Mouse (Mus musculus): ENCODE data around the gene Naa25. TPM values are rescaled to one million over a fixed set of nuclear protein-coding genes. Genes with fewer than 3 reads are reported as not detected.

The Naa25 gene
- polyA plus RNA-seq, 1 experiment from 2014 or later = 41.8 TPM

DNA sequence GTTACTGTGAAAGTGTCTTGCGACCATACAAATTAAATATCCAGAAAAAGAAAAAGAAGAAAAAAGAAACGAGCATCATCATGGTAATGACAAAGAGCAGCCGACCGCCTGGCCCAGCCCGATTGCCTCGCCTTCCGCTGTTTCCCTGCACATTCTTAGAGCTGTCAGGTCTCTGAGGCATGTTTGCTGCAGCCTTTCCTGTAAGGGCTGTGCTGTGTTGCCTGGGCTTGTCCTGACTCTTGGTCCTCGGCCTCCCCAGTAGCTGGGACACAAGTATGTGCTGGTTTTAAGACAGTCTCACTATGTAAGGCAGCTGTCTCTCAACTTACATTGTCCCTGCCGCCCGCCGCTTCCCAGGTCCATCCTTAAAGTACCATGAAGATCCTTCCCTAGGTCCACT is 41.0 kb downstream of the Naa25 start:
- Histone ChIP-seq H3K4me2 (replicated peaks) (no peak overlapping the region), H3K4me1 (no peaks in the 10 kb centered on the region), H3K4me3 (no peak overlapping the region), H3K27me3 (no peaks in the 10 kb centered on the region), H3K27ac (no peak overlapping the region), H3K9me3 (no peaks in the 10 kb centered on the region), H3K36me3 (peaks cover 83% of the 10 kb centered on the region), H3K9ac (no peak overlapping the region)
- ATAC-seq (ENCODE audit: insufficient number of reproducible peaks, insufficient read depth, low FRiP score, low TSS enrichment) = no peak
- 91% methylated on average over 11 of the region's 11 CpGs for WGBS

DNA sequence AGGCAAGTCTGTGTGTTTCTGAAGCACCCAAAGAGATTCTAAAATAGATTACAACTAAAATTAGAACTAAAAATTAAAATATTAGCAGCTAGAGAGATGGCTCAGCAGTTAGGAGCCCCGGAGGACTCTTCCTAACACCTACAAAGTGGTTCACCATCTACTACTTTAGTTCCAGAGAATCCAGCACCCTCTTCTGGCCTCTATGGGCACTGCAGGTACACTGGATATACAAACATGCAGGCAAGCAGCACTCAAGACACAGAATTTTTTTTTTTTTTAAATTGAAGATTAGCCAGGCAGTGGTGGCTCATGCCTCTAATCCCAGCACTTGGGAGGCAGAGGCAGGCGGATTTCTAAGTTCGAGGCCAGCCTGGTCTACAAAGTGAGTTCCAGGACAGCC is 45.8 kb downstream of the Naa25 start:
- H3K27me3 ChIP-seq = no peaks in the 10 kb centered on the region
- WGBS = 89% methylated on average over 3 of the region's 3 CpGs
- ATAC-seq (ENCODE audit: insufficient number of reproducible peaks, insufficient read depth, low FRiP score, low TSS enrichment) = no peak
- H3K9ac ChIP-seq = no peak overlapping the region
- H3K4me3 ChIP-seq = no peak overlapping the region
- H3K27ac ChIP-seq = no peak overlapping the region
- H3K4me2 ChIP-seq (replicated peaks) = no peak overlapping the region
- no peaks in the 10 kb centered on the region for H3K4me1 ChIP-seq
- peaks cover 85% of the 10 kb centered on the region for H3K36me3 ChIP-seq
- H3K9me3 ChIP-seq = no peaks in the 10 kb centered on the region

DNA sequence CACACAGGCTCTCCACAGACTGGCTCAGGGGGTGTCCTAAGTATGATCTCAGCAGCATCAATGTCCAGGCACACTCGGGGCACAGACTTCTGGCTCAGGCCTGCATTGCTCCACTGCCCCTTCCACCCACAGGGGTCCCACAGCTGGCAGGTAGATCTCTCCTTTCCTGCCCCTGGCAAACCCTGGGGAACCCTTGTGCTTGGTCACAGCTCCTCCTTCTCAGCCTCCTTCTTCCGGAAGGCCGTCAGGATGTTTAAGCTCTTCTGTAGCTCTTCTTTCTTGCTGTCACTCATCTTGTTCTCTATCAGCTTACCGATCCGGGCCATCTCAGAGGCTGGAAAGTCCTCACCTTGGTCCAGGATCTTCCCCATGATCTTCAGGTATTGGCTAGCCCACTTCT is 47.1 kb downstream of the Naa25 start:
- Histone ChIP-seq H3K9me3 (no peaks in the 10 kb centered on the region), H3K27me3 (no peaks in the 10 kb centered on the region), H3K27ac (no peak overlapping the region), H3K9ac (no peak overlapping the region), H3K36me3 (peaks cover 77% of the 10 kb centered on the region), H3K4me3 (no peak overlapping the region), H3K4me1 (no peaks in the 10 kb centered on the region), H3K4me2 (replicated peaks) (no peak overlapping the region)
- no peak for ATAC-seq (ENCODE audit: insufficient number of reproducible peaks, insufficient read depth, low FRiP score, low TSS enrichment)
- 91% methylated on average over 5 of the region's 5 CpGs for WGBS

DNA sequence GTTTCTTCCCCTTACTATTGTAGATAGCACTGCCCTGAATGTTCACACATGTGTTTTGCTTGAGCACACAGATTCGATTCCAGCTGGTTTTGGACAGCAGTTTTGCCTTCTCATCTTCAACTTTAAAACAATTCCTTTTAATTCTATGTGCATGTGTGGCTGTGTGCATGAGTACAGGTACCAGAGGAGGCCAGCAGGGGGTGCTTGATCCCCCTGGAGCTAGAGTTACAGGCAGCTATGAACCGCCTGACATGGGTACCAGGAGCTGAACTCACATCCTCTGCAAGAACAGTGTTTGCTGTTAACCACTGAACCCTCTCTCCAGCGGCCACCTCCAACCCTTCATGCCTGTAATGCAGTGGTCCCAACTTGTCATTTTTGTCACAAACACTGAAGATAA is 50.7 kb downstream of the Naa25 start:
- Histone ChIP-seq H3K4me3 (no peak overlapping the region), H3K27ac (no peak overlapping the region), H3K4me1 (peaks cover 14% of the 10 kb centered on the region), H3K9me3 (no peaks in the 10 kb centered on the region), H3K27me3 (no peaks in the 10 kb centered on the region), H3K9ac (no peak overlapping the region), H3K4me2 (replicated peaks) (no peak overlapping the region), H3K36me3 (peaks cover 58% of the 10 kb centered on the region)
- no peak for ATAC-seq (ENCODE audit: insufficient number of reproducible peaks, insufficient read depth, low FRiP score, low TSS enrichment)
- 92% methylated on average over 3 of the region's 3 CpGs for WGBS

DNA sequence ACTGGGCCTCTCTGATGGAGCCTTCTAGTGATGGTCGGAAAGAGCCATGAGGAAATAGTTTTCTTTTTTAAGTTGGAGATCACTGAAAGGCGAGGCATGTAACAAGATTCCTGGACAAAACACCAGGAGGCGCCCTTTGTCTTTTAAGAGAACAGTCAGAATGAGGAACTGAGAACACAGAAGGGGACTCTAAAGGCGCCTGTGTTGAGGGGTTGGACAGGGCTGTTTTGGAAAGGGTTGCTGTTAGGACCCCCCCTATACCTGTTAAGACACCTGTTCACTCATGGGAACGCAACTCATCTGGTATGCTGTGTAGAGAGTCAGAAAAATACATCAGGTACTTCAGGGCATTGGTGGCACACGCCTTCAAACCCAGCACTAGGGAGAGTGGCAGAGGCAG is 52.2 kb downstream of the Naa25 start:
- Histone ChIP-seq H3K4me2 (replicated peaks) (no peak overlapping the region), H3K4me1 (peaks cover 23% of the 10 kb centered on the region), H3K27me3 (no peaks in the 10 kb centered on the region), H3K9ac (no peak overlapping the region), H3K9me3 (no peaks in the 10 kb centered on the region), H3K36me3 (peaks cover 43% of the 10 kb centered on the region), H3K27ac (no peak overlapping the region), H3K4me3 (no peak overlapping the region)
- no peak for ATAC-seq (ENCODE audit: insufficient number of reproducible peaks, insufficient read depth, low FRiP score, low TSS enrichment)
- 67% methylated on average over 6 of the region's 6 CpGs for WGBS

DNA sequence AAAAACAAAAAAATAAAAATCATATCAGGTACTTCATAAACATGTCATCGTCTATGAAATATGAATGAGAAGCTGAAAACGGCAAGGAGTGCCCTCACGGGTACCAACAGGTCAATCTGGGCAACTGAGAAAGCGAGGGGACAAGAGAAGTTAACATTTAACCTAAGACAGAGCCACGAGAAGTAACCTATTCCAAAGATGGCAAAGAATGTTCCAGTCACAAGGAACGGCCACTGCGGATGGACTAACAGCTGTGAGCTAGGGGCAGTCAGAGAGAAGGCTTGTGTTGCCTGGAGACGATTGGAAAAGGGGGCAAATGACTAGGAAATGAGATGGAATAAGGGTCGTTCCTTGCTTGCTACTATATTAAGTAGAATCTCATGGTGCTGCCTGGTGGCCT is 52.7 kb downstream of the Naa25 start:
- no peak for ATAC-seq (ENCODE audit: insufficient number of reproducible peaks, insufficient read depth, low FRiP score, low TSS enrichment)

DNA sequence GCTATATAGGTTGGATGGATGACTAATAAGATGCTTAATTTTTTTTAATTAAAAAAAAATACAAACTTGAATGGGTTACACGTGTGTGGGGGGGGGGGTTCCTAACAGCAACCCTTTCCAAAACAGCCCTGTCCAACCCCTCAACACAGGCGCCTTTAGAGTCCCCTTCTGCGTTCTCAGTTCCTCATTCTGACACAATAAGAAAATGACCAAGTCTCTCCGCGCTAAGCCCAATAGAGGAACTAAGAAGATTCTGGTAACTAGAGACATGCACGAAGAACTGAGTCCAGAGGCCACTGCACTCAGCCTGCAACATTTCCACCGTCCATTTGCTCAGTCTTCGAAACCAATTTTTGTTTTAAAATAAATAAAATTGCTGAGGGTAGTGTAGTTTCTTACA is 53.5 kb downstream of the Naa25 start:
- ATAC-seq (ENCODE audit: insufficient number of reproducible peaks, insufficient read depth, low FRiP score, low TSS enrichment) = no peak
- Histone ChIP-seq H3K4me3 (peak overlapping the region; percentile 91), H3K4me2 (replicated peaks) (peak overlapping the region; percentile 85), H3K27ac (peak overlapping the region; percentile 94), H3K9ac (peak overlapping the region; percentile 94), H3K27me3 (no peaks in the 10 kb centered on the region), H3K9me3 (no peaks in the 10 kb centered on the region), H3K4me1 (peaks cover 23% of the 10 kb centered on the region), H3K36me3 (peaks cover 31% of the 10 kb centered on the region)
- WGBS = 30% methylated on average over 8 of the region's 8 CpGs

More for the DNA sequence above, 52.7 kb downstream of the Naa25 start:
- Histone ChIP-seq H3K4me1 (peaks cover 23% of the 10 kb centered on the region), H3K9me3 (no peaks in the 10 kb centered on the region), H3K9ac (no peak overlapping the region), H3K4me3 (no peak overlapping the region), H3K36me3 (peaks cover 38% of the 10 kb centered on the region), H3K4me2 (replicated peaks) (no peak overlapping the region; the same call in 1 of the 2 replicates), H3K27me3 (no peaks in the 10 kb centered on the region), H3K27ac (no peak overlapping the region)
- 83% methylated on average over 9 of the region's 9 CpGs for WGBS

DNA sequence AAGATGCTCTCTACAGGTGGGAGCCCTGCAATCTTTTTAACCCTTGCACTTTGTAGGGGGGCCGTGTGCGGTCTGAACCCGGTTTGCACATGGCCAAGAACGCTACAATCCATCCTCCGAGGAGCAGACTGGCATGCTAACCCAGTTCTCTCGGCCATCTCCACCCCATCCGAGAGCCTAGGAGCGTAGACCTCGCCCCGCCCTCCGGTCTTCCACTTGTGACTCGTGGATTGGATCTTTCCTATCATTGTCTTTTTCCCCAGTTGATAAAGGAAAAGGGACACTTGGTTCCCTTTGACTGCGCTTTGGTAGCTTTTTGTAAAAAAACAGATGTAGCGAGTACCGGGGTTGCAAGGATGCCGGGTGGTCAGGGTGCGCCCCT is 53.9 kb downstream of the Naa25 start, which contains the start of gene Tmem116:
Gene Tmem116, plus strand, starts transcription at position 250 of the 382 bp plus-strand sequence.
- peak within 1 kb of the TSS; percentile 94 for H3K9ac ChIP-seq
- peaks cover 23% of the 10 kb centered on the region for H3K4me1 ChIP-seq
- peak within 1 kb of the TSS; percentile 85 for H3K4me2 ChIP-seq (replicated peaks)
- H3K4me3 ChIP-seq = peak within 1 kb of the TSS; percentile 91
- H3K27ac ChIP-seq = peak within 1 kb of the TSS; percentile 94
- no peaks in the 10 kb centered on the region for H3K27me3 ChIP-seq
- no peaks in the 10 kb centered on the region for H3K9me3 ChIP-seq
- H3K36me3 ChIP-seq = peaks cover 26% of the 10 kb centered on the region
- under 1% methylated on average over 17 of the region's 17 CpGs for WGBS
- no peak; the same call in 1 of the 2 replicates for ATAC-seq (ENCODE audit: insufficient number of reproducible peaks, insufficient read depth, low FRiP score, low TSS enrichment)

DNA sequence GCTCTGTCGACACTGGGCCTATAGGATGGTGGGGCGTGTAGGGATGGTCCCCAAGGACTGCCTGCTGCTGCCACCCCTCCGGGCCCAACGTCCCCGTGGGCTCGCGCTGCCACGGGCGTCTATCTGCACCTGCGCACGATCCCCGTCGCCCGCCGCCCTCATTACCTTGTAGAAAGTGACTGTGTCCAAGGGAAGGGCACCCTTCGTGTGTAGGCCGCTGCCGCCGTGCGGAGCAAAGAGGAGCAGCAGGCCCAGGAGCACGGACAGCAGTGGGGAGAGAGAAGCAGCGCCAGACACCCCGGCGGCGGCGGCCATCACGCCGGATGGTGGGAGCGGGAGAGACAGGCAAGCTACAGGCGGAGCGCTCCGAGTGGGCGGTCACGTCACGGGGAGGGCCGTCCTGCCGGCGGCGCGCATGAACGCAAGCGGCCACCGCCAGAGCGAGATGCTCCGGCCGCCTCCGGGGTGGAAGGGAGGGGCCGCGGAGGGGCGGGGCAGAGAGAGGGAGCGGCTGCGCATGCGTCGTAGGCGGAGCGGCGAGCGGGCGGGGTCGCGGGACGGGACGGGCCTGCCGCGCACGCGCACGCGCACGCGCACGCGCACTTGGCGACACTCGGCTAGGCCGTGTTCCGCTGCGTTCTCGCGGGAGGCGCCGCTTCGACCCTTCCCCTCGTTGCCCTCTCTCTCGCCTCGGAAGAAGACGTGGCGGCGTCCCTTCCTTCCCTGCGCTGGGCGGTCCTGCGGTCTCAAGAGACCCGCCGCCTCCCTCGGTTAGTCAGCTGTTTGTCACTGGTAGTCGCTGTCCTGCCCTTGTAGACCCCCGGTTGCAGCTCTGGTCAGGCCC is 54.5 kb downstream of the Naa25 start, which contains the start of gene Erp29:
Gene Erp29, minus strand, starts transcription at position 481 of the 844 bp plus-strand sequence.
- Histone ChIP-seq H3K9ac (peak within 1 kb of the TSS; percentile 94), H3K4me1 (peaks cover 23% of the 10 kb centered on the region), H3K9me3 (no peaks in the 10 kb centered on the region), H3K4me2 (replicated peaks) (peak within 1 kb of the TSS; percentile 85), H3K27me3 (no peaks in the 10 kb centered on the region), H3K36me3 (peaks cover 20% of the 10 kb centered on the region), H3K4me3 (peak within 1 kb of the TSS; percentile 91), H3K27ac (peak within 1 kb of the TSS; percentile 94)
- under 1% methylated on average over 89 of the region's 97 CpGs for WGBS
- peak; percentile 86 for ATAC-seq (ENCODE audit: insufficient number of reproducible peaks, insufficient read depth, low FRiP score, low TSS enrichment)

DNA sequence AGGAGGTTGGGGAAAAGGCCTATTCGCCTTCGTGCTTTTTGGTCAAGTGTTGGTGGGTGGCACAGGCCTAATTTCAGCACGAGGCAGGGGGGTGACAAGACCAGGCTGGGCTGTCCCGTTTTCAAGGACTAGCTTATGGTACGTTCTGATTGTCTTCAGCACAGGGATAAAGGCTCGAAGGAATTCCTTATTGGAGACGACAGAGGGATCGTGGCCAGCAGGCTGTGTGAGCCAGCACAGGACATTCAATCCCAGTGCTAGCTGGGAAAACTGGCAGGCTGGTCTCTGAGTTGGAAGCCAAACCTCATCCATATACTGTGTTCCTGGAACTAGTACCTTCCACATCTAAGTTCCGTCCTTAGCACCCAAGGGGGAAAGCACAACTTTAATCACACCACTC is 55.2 kb downstream of the Naa25 start:
- peaks cover 15% of the 10 kb centered on the region for H3K36me3 ChIP-seq
- H3K4me1 ChIP-seq = peaks cover 23% of the 10 kb centered on the region
- H3K9ac ChIP-seq = peak overlapping the region; percentile 94
- no peaks in the 10 kb centered on the region for H3K9me3 ChIP-seq
- H3K27me3 ChIP-seq = no peaks in the 10 kb centered on the region
- peak overlapping the region; percentile 71 for H3K4me2 ChIP-seq (replicated peaks)
- WGBS = 11% methylated on average over 9 of the region's 9 CpGs
- peak overlapping the region; percentile 94 for H3K27ac ChIP-seq
- 0 out of 2 replicates have a peak, but pooled peaks have one; percentile 3 for ATAC-seq (ENCODE audit: insufficient number of reproducible peaks, insufficient read depth, low FRiP score, low TSS enrichment)
- H3K4me3 ChIP-seq = peak overlapping the region; percentile 91

DNA sequence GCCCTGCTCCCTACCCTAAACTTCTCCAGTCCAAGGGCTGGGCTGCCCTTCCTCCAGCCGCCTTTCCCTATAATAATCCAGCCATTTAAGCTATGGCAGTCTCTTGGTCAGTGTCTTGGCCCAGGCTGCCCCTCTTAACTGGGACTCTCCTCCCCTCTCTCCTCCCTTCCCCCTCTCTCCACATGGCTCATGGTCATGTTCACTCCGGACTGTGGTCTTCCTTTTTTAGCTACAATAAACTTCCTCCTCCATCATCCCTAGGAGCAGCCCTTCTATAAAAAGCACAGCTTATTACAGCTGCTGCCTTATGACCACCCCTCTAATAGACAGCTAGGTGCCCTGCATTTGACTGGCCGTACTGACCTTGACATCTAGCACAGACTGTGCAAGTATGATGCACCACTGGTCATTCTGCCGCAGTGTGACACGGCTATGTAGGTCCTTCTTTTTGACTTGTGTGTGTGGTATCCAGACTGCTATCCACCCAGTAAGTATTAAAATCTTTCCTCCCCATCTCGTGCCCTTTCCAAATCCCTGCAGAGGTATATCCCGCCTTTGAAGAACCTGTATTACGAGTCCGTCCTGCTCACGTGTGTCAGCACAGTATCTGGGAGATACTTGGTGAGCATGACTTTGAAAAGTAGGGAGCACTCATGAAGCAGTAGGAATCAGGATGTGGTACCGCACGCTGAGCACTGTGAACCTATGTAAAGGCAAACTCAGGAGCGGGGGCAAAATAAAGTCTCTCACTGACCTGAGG is 56.2 kb downstream of the Naa25 start:
- Histone ChIP-seq H3K36me3 (0 out of 2 replicates have a peak, but pooled peaks cover 4% of the 10 kb centered on the region), H3K27ac (no peak overlapping the region), H3K9ac (no peak overlapping the region; the same call in 1 of the 2 replicates), H3K9me3 (no peaks in the 10 kb centered on the region), H3K27me3 (no peaks in the 10 kb centered on the region), H3K4me1 (peaks cover 23% of the 10 kb centered on the region), H3K4me3 (no peak overlapping the region), H3K4me2 (replicated peaks) (peak overlapping the region; percentile 71; the same call in 1 of the 2 replicates)
- 88% methylated on average over 13 of the region's 13 CpGs for WGBS
- no peak for ATAC-seq (ENCODE audit: insufficient number of reproducible peaks, insufficient read depth, low FRiP score, low TSS enrichment)

DNA sequence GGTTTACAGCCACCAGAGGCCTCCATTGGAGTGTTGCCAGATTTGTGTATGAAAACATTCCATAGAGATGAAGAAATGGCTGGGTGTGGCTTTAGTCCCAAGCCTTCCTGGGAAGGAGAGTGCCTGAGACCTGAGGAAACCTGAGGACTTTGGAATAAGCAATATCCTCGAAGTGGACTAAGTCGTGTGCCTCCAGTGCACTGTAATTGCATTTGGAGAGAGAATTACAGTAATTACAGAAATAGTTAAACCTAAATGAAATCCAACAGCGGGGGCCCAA is 56.7 kb downstream of the Naa25 start:
- no peak overlapping the region for H3K9ac ChIP-seq
- no peaks in the 10 kb centered on the region for H3K9me3 ChIP-seq
- H3K4me2 ChIP-seq (replicated peaks) = no peak overlapping the region
- H3K27ac ChIP-seq = no peak overlapping the region
- ATAC-seq (ENCODE audit: insufficient number of reproducible peaks, insufficient read depth, low FRiP score, low TSS enrichment) = no peak
- H3K36me3 ChIP-seq = 0 out of 2 replicates have a peak, but pooled peaks cover 3% of the 10 kb centered on the region
- no peaks in the 10 kb centered on the region for H3K27me3 ChIP-seq
- H3K4me3 ChIP-seq = no peak overlapping the region
- WGBS = 67% methylated on average over 3 of the region's 3 CpGs
- H3K4me1 ChIP-seq = peaks cover 23% of the 10 kb centered on the region
